Mouse (Mus musculus): ENCODE measurements around the gene Actr1b. TPM values are rescaled to one million over a fixed set of nuclear protein-coding genes. Genes with fewer than 3 reads are reported as not detected.
A peak's percentile ranks its signal among the peaks of the same experiment; 100 is the strongest.

Gene Actr1b
- polyA plus RNA-seq, 1 experiment from 2014 or later, result 110 TPM

DNA sequence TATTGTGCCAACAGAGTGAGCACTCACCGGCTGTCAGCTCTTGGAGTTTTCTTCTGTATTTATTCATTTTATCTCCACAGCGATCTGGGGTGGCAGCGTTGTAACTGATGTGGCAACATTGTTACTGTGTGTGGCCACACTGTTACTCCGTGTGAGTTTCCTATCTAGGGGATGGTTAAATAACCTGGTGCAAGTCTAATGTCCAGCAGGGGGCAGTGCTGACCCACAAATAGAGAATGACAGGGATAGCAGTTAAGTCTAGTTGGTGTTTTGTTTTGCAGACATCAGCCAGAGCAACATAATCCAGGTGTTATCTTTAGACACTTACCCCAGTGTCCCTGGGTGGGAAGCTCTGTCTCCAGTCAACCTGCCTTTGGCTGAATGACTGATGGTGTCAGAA lies 23.1 kb upstream of the Actr1b start:
- 12% methylated on average over 4 of the region's 4 CpGs for WGBS
- H3K4me3 ChIP-seq, result no peak overlapping the region
- no peaks in the 10 kb centered on the region for H3K9me3 ChIP-seq
- ATAC-seq (ENCODE audit: low FRiP score, low read depth), result peak; percentile 71
- no peak overlapping the region for H3K27ac ChIP-seq (replicated peaks)
- H3K4me1 ChIP-seq (replicated peaks), result no peaks in the 10 kb centered on the region
- H3K27me3 ChIP-seq, result no peaks in the 10 kb centered on the region
- H3K9ac ChIP-seq, result no peak overlapping the region
- H3K36me3 ChIP-seq, result no peaks in the 10 kb centered on the region
- no peak overlapping the region for H3K4me2 ChIP-seq

DNA sequence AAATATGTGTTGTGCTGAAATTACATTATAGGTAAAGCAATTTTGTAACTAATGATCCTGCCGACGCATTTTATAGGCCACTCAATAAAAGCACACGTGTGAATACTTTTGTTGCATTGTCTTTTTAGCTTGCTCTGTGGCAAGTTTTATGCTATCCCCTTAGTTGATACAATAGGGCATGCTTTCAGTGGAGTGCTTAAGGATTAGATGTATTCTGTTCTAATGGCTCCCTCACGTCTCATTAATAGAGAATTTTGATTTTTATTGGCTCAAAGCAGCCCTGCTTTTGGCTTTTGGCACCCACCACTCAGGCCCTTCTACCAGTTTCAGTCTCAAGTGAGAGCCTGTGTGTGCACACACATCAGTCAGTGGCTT lies 9.8 kb upstream of the Actr1b start:
- no peaks in the 10 kb centered on the region for H3K36me3 ChIP-seq
- H3K4me3 ChIP-seq, result no peak overlapping the region
- H3K27ac ChIP-seq (replicated peaks), result no peak overlapping the region
- no peaks in the 10 kb centered on the region for H3K4me1 ChIP-seq (replicated peaks)
- WGBS, result 68% methylated on average over 4 of the region's 4 CpGs
- no peaks in the 10 kb centered on the region for H3K27me3 ChIP-seq
- H3K4me2 ChIP-seq, result no peak overlapping the region
- no peak for ATAC-seq (ENCODE audit: low FRiP score, low read depth)
- no peaks in the 10 kb centered on the region for H3K9me3 ChIP-seq
- H3K9ac ChIP-seq, result no peak overlapping the region

DNA sequence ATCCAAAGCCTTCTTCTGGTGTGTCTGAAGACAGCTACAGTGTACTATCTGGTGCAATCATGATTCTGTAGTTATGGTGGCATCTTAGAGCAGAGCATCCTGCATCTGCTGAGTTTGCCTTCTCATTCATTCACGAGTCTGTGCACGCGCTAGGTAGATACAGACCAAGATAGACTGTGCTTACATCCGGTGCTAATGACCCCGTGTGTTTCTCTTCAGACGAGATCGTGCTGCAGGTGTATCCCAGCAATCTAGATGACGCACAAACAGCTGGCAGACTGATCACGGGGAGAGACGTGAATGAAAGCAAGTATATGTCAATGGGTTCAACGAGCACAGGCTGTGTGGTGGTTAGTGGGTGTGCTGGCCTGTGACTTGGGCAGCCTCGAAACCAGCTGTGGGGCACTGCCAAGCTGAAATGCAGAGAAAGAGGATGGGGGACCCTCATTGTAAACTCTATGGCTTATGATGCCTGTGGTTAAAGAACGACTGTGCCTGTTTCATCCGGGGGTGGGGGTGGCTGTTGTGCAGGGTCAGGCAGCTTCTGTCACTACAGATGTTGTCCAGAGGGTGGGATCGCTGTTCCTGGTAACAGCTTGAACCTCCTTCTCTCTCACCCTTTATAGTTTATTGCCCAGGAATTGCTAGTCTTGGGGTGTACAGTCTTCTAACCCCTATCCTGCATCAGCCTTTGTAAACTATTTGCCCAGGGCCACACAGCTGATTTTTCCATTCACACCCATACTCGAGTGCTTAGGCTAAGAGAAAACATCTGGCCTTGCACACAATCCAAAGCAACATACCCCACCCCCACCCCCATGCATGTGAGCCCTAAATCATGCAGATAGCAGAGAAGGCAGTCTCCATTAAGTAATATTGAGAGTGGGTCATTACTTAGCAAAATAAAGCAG lies 9.2 kb upstream of the Actr1b start:
- ATAC-seq (ENCODE audit: low FRiP score, low read depth), result no peak
- H3K9ac ChIP-seq, result no peak overlapping the region

DNA sequence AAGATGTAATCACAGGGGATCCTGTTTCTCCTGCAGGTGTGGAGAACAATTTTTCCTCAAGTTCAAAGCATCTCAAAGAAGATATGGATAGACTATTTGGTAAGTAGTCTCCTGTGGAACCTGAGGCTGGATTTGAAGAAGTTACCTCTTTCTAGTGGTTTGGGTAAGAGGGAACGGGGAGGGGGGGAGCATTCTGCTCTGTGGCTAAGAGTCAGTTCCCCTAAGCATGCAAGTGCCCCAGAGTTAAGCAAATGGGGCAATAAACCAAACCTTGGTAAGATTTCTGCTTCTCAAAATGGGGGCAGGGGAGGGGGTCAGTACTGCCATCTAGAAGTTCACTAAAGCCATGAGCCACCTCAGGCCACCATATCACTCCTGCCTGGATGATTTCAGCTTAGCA lies 4.6 kb upstream of the Actr1b start:
- no peaks in the 10 kb centered on the region for H3K9me3 ChIP-seq
- no peak overlapping the region for H3K4me2 ChIP-seq
- no peaks in the 10 kb centered on the region for H3K27me3 ChIP-seq
- ATAC-seq (ENCODE audit: low FRiP score, low read depth), result no peak
- H3K4me3 ChIP-seq, result no peak overlapping the region
- H3K27ac ChIP-seq (replicated peaks), result no peak overlapping the region
- H3K9ac ChIP-seq, result no peak overlapping the region
- H3K36me3 ChIP-seq, result no peaks in the 10 kb centered on the region
- H3K4me1 ChIP-seq (replicated peaks), result no peaks in the 10 kb centered on the region
- WGBS, result 86% methylated on average over 1 of the region's 1 CpGs

More for the DNA sequence above, 9.2 kb upstream of the Actr1b start:
- Histone ChIP-seq H3K4me3 (no peak overlapping the region), H3K27me3 (no peaks in the 10 kb centered on the region), H3K36me3 (no peaks in the 10 kb centered on the region), H3K9me3 (no peaks in the 10 kb centered on the region), H3K4me2 (no peak overlapping the region), H3K4me1 (replicated peaks) (no peaks in the 10 kb centered on the region), H3K27ac (replicated peaks) (no peak overlapping the region)
- WGBS, result 73% methylated on average over 16 of the region's 16 CpGs

DNA sequence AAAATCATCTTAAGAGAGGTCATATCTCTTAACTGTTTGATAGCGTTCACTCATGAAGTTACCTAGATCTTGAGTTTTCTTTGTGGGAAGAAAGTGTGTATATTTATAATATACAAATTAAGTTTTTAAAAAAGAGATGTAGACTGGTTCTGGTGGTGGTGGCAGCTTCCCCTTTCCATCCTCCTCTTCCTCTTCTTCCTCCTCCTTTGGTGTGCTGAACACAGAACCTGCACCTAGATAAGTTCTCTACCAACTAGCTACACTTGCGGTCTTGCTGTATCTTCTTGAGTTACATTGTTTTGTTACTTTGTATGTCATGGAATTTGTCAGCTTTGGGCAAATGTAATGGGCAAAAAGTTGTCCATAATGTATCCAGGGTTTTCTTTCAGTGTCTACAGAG lies 3.1 kb downstream of the Actr1b start:
- H3K9ac ChIP-seq, result no peak overlapping the region

DNA sequence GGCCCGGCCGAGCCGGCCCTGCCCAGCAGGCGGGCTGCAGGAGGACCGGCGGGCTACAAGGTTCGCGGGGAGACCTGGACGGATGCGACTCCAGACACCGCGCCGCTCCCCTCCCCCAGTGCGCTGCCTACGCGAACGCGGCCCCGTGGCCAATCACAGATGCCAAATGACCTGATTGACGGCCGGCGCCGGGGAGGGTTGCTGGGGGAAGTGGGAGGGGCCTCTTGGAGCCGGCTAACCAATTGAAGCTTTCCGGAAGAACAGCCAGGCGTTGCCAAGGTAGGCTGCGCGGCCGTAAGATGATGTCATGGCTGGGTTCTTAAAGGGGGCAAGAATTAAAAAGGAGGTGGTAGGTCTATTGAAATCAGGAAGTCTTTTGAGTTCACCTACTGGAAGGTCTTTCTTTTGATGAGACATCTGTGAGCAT lies 4.4 kb downstream of the Actr1b start, which contains the start of gene 4933424G06Rik:
Gene 4933424G06Rik (plus strand): TSS at position 296 of the 427 bp plus-strand sequence.
- Histone ChIP-seq H3K9ac (peak within 1 kb of the TSS; percentile 74), H3K27ac (replicated peaks) (peak within 1 kb of the TSS; percentile 80), H3K9me3 (no peaks in the 10 kb centered on the region), H3K4me1 (replicated peaks) (peaks cover 25% of the 10 kb centered on the region), H3K27me3 (no peaks in the 10 kb centered on the region), H3K4me2 (peak within 1 kb of the TSS; percentile 78), H3K4me3 (peak within 1 kb of the TSS; percentile 64), H3K36me3 (peaks cover 22% of the 10 kb centered on the region)
- WGBS, result under 1% methylated on average over 29 of the region's 29 CpGs
- ATAC-seq (ENCODE audit: low FRiP score, low read depth), result peak; percentile 97

More for the DNA sequence above, 3.1 kb downstream of the Actr1b start:
- Histone ChIP-seq H3K4me2 (no peak overlapping the region), H3K27ac (replicated peaks) (no peak overlapping the region), H3K27me3 (no peaks in the 10 kb centered on the region), H3K4me1 (replicated peaks) (peaks cover 25% of the 10 kb centered on the region), H3K36me3 (peaks cover 9% of the 10 kb centered on the region), H3K9me3 (no peaks in the 10 kb centered on the region), H3K4me3 (no peak overlapping the region)
- WGBS, result 96% methylated on average over 2 of the region's 2 CpGs
- ATAC-seq (ENCODE audit: low FRiP score, low read depth), result no peak

DNA sequence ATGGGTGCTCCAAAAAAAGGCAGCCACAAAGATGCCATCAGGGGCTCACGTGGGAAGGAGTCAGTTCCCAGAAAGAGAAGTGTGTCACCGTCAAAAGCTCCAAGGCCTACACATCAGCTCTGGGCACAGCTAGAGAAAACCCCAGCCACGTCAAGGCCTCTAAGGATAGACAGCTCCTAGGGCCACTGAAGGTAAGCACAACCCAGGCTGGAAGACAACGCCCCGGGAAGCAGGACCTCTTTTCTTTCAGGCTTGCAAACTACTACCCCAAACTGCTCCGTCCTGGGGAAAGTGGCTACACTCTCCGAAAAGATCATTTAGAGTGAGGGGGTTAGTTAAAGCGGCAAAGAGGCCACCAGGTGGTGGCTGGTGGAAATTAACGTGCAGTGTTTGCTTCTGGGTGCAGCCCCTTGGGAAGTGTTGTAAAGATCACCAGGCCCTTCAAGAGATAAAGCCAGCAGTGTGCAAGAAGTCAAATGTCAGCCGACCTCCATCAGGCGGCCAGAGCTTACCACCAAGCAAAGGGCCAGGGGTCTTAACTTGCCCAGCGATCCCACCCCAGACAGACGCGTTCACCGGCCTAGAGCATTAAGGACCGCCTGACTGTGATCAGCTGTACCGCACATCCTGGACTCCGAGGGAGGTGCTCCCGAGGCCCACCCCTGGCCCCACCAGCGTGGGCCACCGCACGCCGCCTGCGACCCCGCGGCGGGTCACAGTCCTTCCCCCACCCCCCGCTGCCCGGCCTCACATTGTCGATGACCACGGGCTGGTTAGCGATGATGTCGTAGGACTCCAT lies 5.0 kb downstream of the Actr1b start:
- WGBS, result under 1% methylated on average over 33 of the region's 33 CpGs
- ATAC-seq (ENCODE audit: low FRiP score, low read depth), result peak; percentile 74
- no peaks in the 10 kb centered on the region for H3K9me3 ChIP-seq
- no peaks in the 10 kb centered on the region for H3K27me3 ChIP-seq
- H3K4me2 ChIP-seq, result peak overlapping the region; percentile 78
- H3K27ac ChIP-seq (replicated peaks), result peak overlapping the region; percentile 80
- H3K4me1 ChIP-seq (replicated peaks), result peaks cover 25% of the 10 kb centered on the region
- H3K36me3 ChIP-seq, result peaks cover 28% of the 10 kb centered on the region
- peak overlapping the region; percentile 64 for H3K4me3 ChIP-seq
- peak overlapping the region; percentile 74 for H3K9ac ChIP-seq

DNA sequence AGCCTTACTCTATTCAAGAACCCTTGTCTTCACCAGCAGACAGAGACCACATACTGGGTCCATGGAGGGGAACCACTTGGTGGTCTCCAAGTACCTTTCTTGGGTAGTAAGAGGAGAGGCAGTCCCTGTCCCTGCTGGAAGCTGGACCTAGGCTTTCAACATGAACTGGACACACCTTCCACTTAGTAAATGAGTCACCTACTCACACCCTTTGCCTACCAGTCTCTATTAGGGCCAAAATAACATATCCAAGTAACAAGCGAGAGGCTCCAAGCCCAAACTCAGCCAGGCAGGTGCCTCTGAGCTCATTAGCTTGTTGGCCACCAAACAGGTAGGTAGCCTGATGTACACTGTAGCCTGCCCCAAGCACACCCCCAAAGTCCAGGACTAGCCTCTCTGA lies 5.6 kb downstream of the Actr1b start:
- H3K4me1 ChIP-seq (replicated peaks), result peaks cover 25% of the 10 kb centered on the region
- no peak for ATAC-seq (ENCODE audit: low FRiP score, low read depth)
- no peak overlapping the region for H3K27ac ChIP-seq (replicated peaks)
- peak overlapping the region; percentile 74 for H3K9ac ChIP-seq
- WGBS, result 88% methylated on average over 1 of the region's 1 CpGs
- peaks cover 34% of the 10 kb centered on the region for H3K36me3 ChIP-seq
- H3K4me2 ChIP-seq, result peak overlapping the region; percentile 78
- no peaks in the 10 kb centered on the region for H3K9me3 ChIP-seq
- H3K27me3 ChIP-seq, result no peaks in the 10 kb centered on the region
- H3K4me3 ChIP-seq, result peak overlapping the region; percentile 64

DNA sequence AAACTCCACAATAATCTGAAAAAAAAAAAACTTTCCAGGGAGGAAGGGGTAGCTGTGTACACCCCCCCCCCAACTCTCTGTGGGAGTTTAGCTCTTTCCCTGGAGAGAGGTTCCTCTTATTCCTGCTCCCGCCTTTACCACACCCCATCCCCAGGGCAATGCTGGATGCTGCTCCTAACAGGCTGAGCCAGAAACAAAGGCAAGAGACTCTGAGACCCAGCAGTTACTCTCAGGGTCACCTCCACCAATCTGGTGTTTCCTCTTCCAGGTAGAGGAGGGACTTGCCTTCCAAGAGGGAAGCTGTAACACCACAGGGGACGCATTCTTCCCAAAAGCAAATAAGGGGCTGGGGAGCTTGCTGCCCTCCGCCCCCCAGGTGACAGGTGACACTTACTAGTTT lies 6.4 kb downstream of the Actr1b start:
- H3K27ac ChIP-seq (replicated peaks), result no peak overlapping the region
- no peaks in the 10 kb centered on the region for H3K9me3 ChIP-seq
- H3K9ac ChIP-seq, result no peak overlapping the region
- H3K4me1 ChIP-seq (replicated peaks), result peaks cover 25% of the 10 kb centered on the region
- ATAC-seq (ENCODE audit: low FRiP score, low read depth), result no peak
- 83% methylated on average over 3 of the region's 3 CpGs for WGBS
- peak overlapping the region; percentile 78 for H3K4me2 ChIP-seq
- H3K4me3 ChIP-seq, result peak overlapping the region; percentile 64; the same call in 1 of the 2 replicates
- peaks cover 42% of the 10 kb centered on the region for H3K36me3 ChIP-seq
- H3K27me3 ChIP-seq, result no peaks in the 10 kb centered on the region

DNA sequence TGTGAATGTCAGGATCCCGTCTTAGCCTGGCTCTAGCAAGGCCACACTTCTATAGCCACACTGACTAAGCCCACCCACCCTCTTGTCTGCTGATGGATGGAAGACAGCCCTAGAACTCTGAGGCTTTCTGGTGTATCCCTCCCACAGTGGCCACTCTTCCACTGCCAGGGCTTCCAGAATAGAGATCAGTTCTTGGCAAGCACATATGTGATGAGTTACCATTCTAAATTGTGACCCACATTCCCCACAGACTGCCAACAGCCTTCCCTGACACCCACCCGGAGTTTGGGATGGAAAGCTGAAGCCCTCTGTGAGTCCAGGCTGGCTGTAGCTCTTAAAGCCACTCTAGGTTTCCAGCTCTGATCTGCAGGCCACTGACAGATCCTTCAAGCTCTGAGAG lies 7.1 kb downstream of the Actr1b start:
- Histone ChIP-seq H3K27ac (replicated peaks) (no peak overlapping the region), H3K9me3 (no peaks in the 10 kb centered on the region), H3K4me2 (no peak overlapping the region), H3K9ac (no peak overlapping the region), H3K4me1 (replicated peaks) (peaks cover 25% of the 10 kb centered on the region), H3K27me3 (no peaks in the 10 kb centered on the region), H3K4me3 (no peak overlapping the region), H3K36me3 (peaks cover 49% of the 10 kb centered on the region)
- WGBS, result 87% methylated on average over 2 of the region's 2 CpGs
- ATAC-seq (ENCODE audit: low FRiP score, low read depth), result no peak

DNA sequence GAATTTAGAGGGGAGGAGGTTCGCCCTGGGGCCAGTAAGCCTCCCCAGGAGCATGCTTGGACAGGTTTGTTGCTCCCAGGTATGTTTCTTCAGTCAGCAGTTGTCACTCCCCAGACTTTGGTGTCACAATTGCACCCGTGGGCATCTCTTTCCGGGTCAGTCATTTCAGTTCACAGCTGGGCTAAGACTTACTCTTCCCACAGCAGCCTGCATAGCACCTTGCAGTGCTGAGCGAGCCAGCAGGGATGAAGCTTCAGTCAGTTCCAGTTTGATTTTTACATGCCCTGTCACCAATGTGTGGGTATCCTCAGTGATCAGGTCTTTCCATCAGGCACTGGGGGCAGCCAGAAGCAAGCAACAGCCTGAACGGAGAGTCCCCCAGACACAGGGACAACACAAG lies 17.2 kb downstream of the Actr1b start:
- H3K36me3 ChIP-seq, result peaks cover 51% of the 10 kb centered on the region
- ATAC-seq (ENCODE audit: low FRiP score, low read depth), result no peak
- H3K4me1 ChIP-seq (replicated peaks), result peaks cover 9% of the 10 kb centered on the region
- H3K9ac ChIP-seq, result no peak overlapping the region
- no peak overlapping the region for H3K27ac ChIP-seq (replicated peaks)
- no peaks in the 10 kb centered on the region for H3K27me3 ChIP-seq
- no peak overlapping the region for H3K4me2 ChIP-seq
- H3K9me3 ChIP-seq, result no peaks in the 10 kb centered on the region
- 75% methylated on average over 5 of the region's 5 CpGs for WGBS
- H3K4me3 ChIP-seq, result no peak overlapping the region

DNA sequence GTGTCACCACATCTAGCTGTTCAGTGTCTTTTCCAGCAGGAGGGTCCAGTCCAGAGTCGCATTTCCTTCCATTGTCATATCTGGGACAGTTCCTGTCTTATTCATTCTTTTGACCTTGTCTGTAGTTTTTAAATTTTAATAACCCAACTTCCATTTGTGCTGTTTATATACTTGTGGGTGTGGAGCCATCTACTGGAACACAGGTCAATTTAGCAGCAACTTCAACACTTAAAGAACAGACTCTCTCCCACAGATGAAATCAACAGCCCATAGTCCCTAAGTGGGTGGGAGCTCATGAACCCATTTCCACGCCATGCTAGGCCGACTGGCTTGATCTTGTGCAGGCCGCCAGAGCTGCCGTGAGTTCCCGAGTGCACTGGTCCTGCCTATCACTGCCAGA lies 17.8 kb downstream of the Actr1b start:
- H3K4me3 ChIP-seq, result no peak overlapping the region
- peaks cover 45% of the 10 kb centered on the region for H3K36me3 ChIP-seq
- no peak for ATAC-seq (ENCODE audit: low FRiP score, low read depth)
- no peak overlapping the region for H3K27ac ChIP-seq (replicated peaks)
- WGBS, result 72% methylated on average over 6 of the region's 6 CpGs
- H3K9ac ChIP-seq, result no peak overlapping the region
- no peaks in the 10 kb centered on the region for H3K9me3 ChIP-seq
- H3K4me1 ChIP-seq (replicated peaks), result peaks cover 11% of the 10 kb centered on the region
- no peak overlapping the region for H3K4me2 ChIP-seq
- no peaks in the 10 kb centered on the region for H3K27me3 ChIP-seq

All from hindbrain, embryonic 15.5 days (tissue).